Mouse (Mus musculus) heart, embryonic 16.5 days (tissue): ENCODE results near the gene Ppard. TPM values are rescaled to one million over a fixed set of nuclear protein-coding genes. Genes with fewer than 3 reads are reported as not detected.

Experiments
- ATAC-seq: fragments of 200-750 bp; cut with Nextera tagmentation; replicated peaks from 2 replicates; pipeline ENCODE4 v1.8.0; 2017; ENCODE audit warnings: moderate number of reproducible peaks; ENCODE audit not compliant: insufficient read depth, low FRiP score; ENCODE audit errors: extremely low read depth
- H3K27ac ChIP-seq: fragments of 300-500 bp; sonication (generic); 2 replicates; pipeline ENCODE4 v1.5.1; 2014; ENCODE audit warnings: mild to moderate bottlenecking, low read length, control low read depth, moderate library complexity
- H3K27me3 ChIP-seq: fragments of 300-500 bp; sonication (generic); 2 replicates; pipeline ENCODE4 v1.6.1; 2014; ENCODE audit warnings: low read length, mixed read lengths; ENCODE audit not compliant: control insufficient read depth, insufficient read depth
- H3K36me3 ChIP-seq: fragments of 300-500 bp; sonication (generic); 2 replicates; pipeline ENCODE4 v1.6.1; 2014; ENCODE audit not compliant: control insufficient read depth, insufficient read depth
- H3K4me1 ChIP-seq: fragments of 300-500 bp; sonication (generic); 2 replicates; pipeline ENCODE4 v1.6.1; 2014; ENCODE audit warnings: low read length, mixed read lengths; ENCODE audit not compliant: control insufficient read depth, insufficient read depth
- H3K4me2 ChIP-seq: fragments of 300-500 bp; sonication (generic); 2 replicates; pipeline ENCODE4 v1.6.1; 2014; ENCODE audit warnings: low read depth, mild to moderate bottlenecking, control low read depth, low read length
- H3K4me3 ChIP-seq: fragments of 300-500 bp; sonication (generic); 2 replicates; pipeline ENCODE4 v1.5.1; 2014; ENCODE audit warnings: mild to moderate bottlenecking, control low read depth, low read length
- H3K9ac ChIP-seq: fragments of 300-500 bp; sonication (generic); 2 replicates; pipeline ENCODE4 v1.6.1; 2014; ENCODE audit warnings: low read length, control low read depth
- H3K9me3 ChIP-seq: fragments of 300-500 bp; sonication (generic); replicated peaks from 2 replicates; pipeline ENCODE4 v1.6.1; 2016; ENCODE audit warnings: low read length; ENCODE audit not compliant: control insufficient read depth
- WGBS: fragments of 180-500 bp; shearing (Covaris S2); extraction: QIAGEN DNeasy Blood & Tissue Kit; methylation state at CpG from one replicate; pipeline ENCODE4 v1.1.7; 2014; 5-methylcytosine and 5-hydroxymethylcytosine counted together
- polyA plus RNA-seq: library from polyadenylated mRNA; unstranded; fragments of >200 nt; fragmentation: Nextera tagmentation; extraction: Ambion mirVana; gene quantifications from 2 replicates; pipeline ENCODE4 v1.2.1, GENCODE M21; 2015

Gene Ppard
- polyA plus RNA-seq, 1 experiment from 2014 or later, result 1.2 TPM

DNA sequence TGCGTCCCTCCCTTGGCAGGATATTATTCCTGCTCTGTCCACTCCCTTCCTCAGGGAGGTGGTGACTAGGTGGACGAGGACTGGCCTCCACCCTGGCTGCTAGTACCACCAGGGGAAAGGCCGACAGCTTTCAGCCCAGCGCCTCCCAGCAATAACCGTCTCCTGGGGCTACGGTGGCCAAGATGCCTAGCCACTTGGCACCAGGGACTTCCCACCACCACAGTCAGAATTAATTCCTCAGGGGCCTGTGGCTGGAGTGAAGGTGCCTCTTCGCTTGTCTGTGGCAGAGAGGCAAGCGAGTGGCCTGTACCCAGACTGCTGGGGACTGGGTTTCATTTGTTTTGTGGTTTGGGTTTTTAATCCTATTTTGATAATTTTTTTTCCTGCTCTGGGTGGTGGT, 27.1 kb upstream of the Ppard start:
- WGBS, result 87% methylated on average over 8 of the region's 8 CpGs
- no peak for ATAC-seq

DNA sequence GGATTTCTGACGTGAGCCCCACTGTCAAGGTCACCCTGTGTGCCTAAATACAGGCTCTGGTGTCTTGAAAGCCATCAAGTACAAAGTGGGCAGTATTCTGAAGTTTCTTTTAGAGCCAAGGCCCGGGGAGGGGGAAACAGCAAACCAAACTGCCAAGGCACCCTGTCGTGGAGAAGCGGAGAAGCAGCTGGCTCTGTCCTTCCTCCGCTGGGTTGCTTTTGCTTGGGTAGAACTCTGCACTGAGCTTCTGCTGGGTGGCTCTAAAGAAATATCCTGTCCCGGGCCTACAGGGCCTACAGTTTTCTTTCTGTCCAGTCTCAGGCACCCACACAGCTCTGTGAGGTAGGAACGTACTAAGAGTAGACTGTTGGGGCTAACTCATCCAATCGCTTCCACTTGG, 25.4 kb upstream of the Ppard start:
- Histone ChIP-seq H3K4me1 (peaks cover 18% of the 10 kb centered on the region), H3K27me3 (no peaks in the 10 kb centered on the region), H3K4me3 (no peak overlapping the region), H3K9me3 (no peaks in the 10 kb centered on the region), H3K4me2 (peak overlapping the region; percentile 78), H3K27ac (peak overlapping the region; percentile 88), H3K9ac (peak overlapping the region; percentile 84), H3K36me3 (peaks cover 3% of the 10 kb centered on the region; the same call in 1 of the 2 replicates)
- ATAC-seq, result no peak
- 71% methylated on average over 8 of the region's 8 CpGs for WGBS

More for the DNA sequence above, 27.1 kb upstream of the Ppard start:
- no peak overlapping the region for H3K4me2 ChIP-seq
- H3K4me3 ChIP-seq, result no peak overlapping the region
- H3K9me3 ChIP-seq, result no peaks in the 10 kb centered on the region
- H3K36me3 ChIP-seq, result peaks cover 10% of the 10 kb centered on the region
- H3K4me1 ChIP-seq, result peaks cover 18% of the 10 kb centered on the region
- H3K9ac ChIP-seq, result no peak overlapping the region
- no peak overlapping the region for H3K27ac ChIP-seq
- H3K27me3 ChIP-seq, result no peaks in the 10 kb centered on the region

DNA sequence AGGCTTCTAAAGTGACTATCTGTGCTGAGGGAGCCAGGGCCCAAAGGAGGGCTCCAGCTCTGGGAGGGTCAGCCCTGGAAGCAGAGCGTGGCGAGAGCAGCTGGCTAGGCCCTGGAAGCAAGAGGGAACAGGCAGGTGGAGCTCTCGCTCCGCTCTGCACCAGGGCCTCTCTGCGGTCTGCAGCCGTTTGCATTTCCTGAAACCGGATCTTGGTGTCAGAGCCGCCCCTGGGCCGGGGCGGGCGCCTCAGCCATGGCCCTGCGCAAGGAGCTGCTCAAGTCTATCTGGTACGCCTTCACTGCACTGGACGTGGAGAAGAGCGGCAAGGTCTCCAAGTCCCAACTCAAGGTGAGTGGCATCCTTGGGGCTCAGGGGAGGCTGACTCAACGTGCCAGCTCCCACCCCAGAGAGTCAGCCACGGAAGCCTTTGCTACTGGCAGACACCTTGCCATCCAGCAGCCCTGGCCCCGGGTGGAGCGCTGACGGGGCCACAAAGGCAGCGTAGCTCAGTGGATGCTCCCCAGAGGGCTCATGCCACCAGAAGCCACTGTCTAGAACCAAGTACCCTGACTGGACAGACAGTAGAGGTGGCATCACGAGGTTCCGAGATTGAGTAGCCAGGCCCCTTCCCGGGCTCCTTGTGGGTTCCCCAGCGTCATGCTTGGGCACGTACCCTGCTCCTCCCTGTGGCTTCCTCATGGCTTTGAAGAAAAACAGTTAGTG, 24.7 kb upstream of the Ppard start, which contains the start of gene Def6:
Gene Def6 (plus strand): TSS at position 188 of the 723 bp plus-strand sequence.
- peak; percentile 89 for ATAC-seq
- no peaks in the 10 kb centered on the region for H3K9me3 ChIP-seq
- 19% methylated on average over 26 of the region's 26 CpGs for WGBS
- H3K4me3 ChIP-seq, result peak within 1 kb of the TSS; percentile 57
- peak within 1 kb of the TSS; percentile 88 for H3K27ac ChIP-seq
- H3K27me3 ChIP-seq, result no peaks in the 10 kb centered on the region
- H3K4me2 ChIP-seq, result peak within 1 kb of the TSS; percentile 78
- no peaks in the 10 kb centered on the region; the same call in 1 of the 2 replicates for H3K36me3 ChIP-seq
- peaks cover 18% of the 10 kb centered on the region for H3K4me1 ChIP-seq
- H3K9ac ChIP-seq, result peak within 1 kb of the TSS; percentile 84

DNA sequence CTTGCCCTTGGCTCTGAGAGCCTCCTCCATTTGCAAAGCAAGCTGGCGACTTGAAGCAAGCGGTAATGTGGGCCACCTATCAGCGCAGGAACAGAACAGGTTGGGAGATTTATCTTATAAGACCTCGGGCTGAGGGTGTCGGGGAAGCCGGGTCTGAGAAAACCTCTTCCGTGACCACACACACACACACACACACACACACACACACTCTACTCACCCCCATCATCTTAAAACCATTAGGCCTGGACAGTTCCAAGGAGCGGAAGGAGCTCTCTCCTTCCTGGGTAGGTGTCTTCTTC, 24.2 kb upstream of the Ppard start:
- peak overlapping the region; percentile 84 for H3K9ac ChIP-seq
- H3K4me3 ChIP-seq, result peak overlapping the region; percentile 57
- no peak for ATAC-seq
- H3K9me3 ChIP-seq, result no peaks in the 10 kb centered on the region
- no peaks in the 10 kb centered on the region for H3K27me3 ChIP-seq
- 77% methylated on average over 8 of the region's 8 CpGs for WGBS
- H3K27ac ChIP-seq, result peak overlapping the region; percentile 88; the same call in 1 of the 2 replicates
- no peaks in the 10 kb centered on the region; the same call in 1 of the 2 replicates for H3K36me3 ChIP-seq
- peak overlapping the region; percentile 78 for H3K4me2 ChIP-seq
- H3K4me1 ChIP-seq, result peaks cover 18% of the 10 kb centered on the region

DNA sequence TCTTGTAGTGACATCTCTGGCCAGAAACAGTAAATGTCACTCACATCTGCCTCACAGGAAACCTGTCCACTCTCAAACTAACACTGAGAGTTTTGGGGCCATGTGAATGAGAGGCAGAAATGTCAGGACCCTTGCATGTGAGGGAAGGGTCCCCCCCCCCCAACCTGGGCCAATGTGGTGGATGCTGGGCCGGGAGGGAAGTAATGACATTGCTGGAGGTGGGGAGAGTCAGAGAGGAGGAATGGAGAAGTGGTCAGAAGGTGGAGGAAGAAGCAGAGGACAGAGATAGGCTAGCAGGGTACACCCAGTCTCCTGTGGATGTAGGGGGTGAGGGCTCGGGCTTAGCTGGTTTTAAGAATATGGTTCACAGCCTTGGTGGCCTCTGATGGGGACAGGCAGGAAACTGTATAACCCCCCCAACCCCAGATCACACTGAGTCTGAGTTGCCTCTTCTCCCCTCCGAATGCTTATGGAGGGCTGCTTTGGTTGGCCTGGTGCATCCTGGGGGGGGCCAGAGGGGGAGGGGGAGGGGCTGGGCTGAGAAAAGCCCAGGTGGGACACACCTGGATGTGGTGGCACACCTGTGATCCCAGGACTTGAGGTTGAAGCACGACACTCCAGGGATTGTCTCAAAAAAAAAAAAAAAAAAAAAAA, 22.9 kb upstream of the Ppard start:
- no peaks in the 10 kb centered on the region for H3K36me3 ChIP-seq

DNA sequence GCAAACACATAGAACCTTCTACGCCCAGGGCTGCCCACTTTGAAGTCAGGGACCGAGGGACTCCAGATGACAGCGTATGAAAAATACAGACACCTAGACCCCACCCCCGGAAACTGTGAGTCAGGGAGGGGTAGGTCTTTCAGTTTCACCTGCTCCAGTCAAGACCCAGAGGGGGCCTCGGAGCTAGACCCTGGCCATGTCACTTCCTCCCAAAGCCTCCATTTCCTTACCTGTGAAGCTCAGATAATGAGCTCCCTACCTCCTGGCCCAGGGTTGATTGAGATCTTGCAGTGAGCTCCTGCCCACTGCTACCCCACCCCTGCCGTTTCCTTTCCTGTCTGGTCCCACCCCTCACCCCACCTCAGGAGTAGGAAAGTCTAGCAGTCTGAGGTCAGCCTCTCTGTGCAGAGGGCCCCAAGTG, 20.6 kb upstream of the Ppard start:
- ATAC-seq, result no peak
- Histone ChIP-seq H3K27me3 (no peaks in the 10 kb centered on the region), H3K9me3 (no peaks in the 10 kb centered on the region), H3K36me3 (no peaks in the 10 kb centered on the region), H3K4me1 (peaks cover 11% of the 10 kb centered on the region), H3K4me3 (no peak overlapping the region), H3K9ac (no peak overlapping the region), H3K27ac (0 out of 2 replicates have a peak overlapping the region, but pooled peaks have one; percentile 13), H3K4me2 (no peak overlapping the region; the same call in 1 of the 2 replicates)
- WGBS, result 57% methylated on average over 6 of the region's 6 CpGs

More for the DNA sequence above, 22.9 kb upstream of the Ppard start:
- no peak for ATAC-seq
- 47% methylated on average over 4 of the region's 4 CpGs for WGBS
- Histone ChIP-seq H3K9me3 (no peaks in the 10 kb centered on the region), H3K9ac (peak overlapping the region; percentile 25; the same call in 1 of the 2 replicates), H3K4me3 (peak overlapping the region; percentile 57), H3K27me3 (no peaks in the 10 kb centered on the region), H3K4me2 (peak overlapping the region; percentile 78), H3K4me1 (peaks cover 18% of the 10 kb centered on the region), H3K27ac (peak overlapping the region; percentile 0; the same call in 1 of the 2 replicates)

DNA sequence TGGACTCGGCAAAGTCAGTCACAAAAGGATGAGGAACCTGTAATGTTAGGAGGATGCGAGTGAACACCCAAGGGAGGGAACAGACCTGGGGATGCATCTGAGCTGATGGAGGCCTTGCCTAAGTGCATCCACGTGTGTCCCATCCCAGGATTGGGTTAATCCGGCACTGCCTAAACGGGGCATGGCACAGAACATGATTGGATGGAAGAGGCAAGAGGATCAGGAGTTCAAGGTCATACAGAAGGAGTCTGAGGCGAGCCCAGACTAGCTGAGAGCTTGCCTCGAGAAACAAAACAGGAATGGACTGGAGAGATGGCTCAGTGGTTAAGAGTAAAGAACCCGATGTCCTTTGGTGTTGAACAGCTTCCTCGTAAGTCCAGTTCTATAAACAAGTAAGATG, 20.1 kb upstream of the Ppard start:
- no peaks in the 10 kb centered on the region for H3K36me3 ChIP-seq
- WGBS, result 63% methylated on average over 9 of the region's 9 CpGs
- ATAC-seq, result no peak

DNA sequence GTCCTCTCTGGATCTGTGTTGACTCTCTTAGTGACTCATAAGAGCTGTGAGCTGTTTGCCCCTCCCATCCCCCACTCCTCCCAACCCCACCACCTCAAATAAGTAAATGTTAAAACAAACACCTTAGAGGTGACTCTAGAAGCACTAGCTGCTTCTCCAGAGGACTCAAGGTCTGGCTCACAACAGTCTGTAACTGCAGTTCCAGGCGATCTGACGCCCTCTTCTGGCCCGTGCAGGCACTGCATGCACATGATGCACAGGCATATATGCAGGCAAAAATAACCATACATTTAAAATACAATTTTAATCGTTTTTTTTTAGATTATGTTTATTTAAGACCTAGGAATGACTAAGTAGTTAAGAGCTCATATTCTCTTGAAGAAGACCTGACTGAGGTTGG, 19.3 kb upstream of the Ppard start:
- peaks cover 6% of the 10 kb centered on the region; the same call in 1 of the 2 replicates for H3K4me1 ChIP-seq
- no peaks in the 10 kb centered on the region for H3K27me3 ChIP-seq
- no peak overlapping the region for H3K27ac ChIP-seq
- H3K4me3 ChIP-seq, result no peak overlapping the region
- no peak overlapping the region for H3K9ac ChIP-seq
- H3K9me3 ChIP-seq, result no peaks in the 10 kb centered on the region
- 26% methylated on average over 4 of the region's 4 CpGs for WGBS
- no peaks in the 10 kb centered on the region for H3K36me3 ChIP-seq
- H3K4me2 ChIP-seq, result no peak overlapping the region
- ATAC-seq, result no peak

More for the DNA sequence above, 20.1 kb upstream of the Ppard start:
- Histone ChIP-seq H3K4me2 (no peak overlapping the region), H3K4me3 (no peak overlapping the region), H3K4me1 (peaks cover 7% of the 10 kb centered on the region), H3K9ac (no peak overlapping the region), H3K9me3 (no peaks in the 10 kb centered on the region), H3K27ac (0 out of 2 replicates have a peak overlapping the region, but pooled peaks have one; percentile 13), H3K27me3 (no peaks in the 10 kb centered on the region)

DNA sequence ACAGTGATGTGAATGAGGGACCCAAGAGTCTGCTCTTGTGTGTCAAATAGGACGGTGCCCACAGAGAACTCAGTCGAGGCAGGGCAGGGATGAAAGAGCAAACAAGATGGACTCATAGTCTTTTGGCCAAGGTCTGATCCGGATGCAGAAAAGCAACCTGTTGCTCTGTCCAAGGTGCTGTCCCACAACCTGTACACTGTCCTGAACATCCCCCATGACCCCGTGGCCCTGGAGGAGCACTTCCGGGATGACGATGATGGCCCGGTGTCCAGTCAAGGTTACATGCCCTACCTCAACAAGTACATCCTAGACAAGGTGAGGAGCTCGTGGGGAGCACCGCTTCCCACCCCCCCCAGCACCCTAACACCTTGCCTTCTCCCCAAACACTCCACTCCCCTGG, 15.7 kb upstream of the Ppard start:
- Histone ChIP-seq H3K27ac (peak overlapping the region; percentile 75; the same call in 1 of the 2 replicates), H3K36me3 (no peaks in the 10 kb centered on the region), H3K27me3 (no peaks in the 10 kb centered on the region), H3K9ac (no peak overlapping the region), H3K4me1 (0 out of 2 replicates have a peak, but pooled peaks cover 5% of the 10 kb centered on the region), H3K4me3 (no peak overlapping the region), H3K4me2 (no peak overlapping the region), H3K9me3 (no peaks in the 10 kb centered on the region)
- ATAC-seq, result no peak
- 80% methylated on average over 9 of the region's 9 CpGs for WGBS
